Mouse (Mus musculus) E14TG2a.4 (cell line): ENCODE results near the gene Memo1.
"Not testable (repeated sequence)": the region's sequence is repeated elsewhere in the genome, so short reads cannot be mapped to it uniquely, and the experiment has no call there.

Source experiments
- H3K27me3 ChIP-seq: 2 replicates; pipeline ENCODE4 v1.6.1; 2014; ENCODE audit warnings: low read length, control low read depth; ENCODE audit not compliant: insufficient read depth
- H3K36me3 ChIP-seq: 2 replicates; pipeline ENCODE4 v1.6.1; 2014; ENCODE audit warnings: low read length, control low read depth; ENCODE audit not compliant: insufficient read depth
- H3K4me1 ChIP-seq: replicated peaks from 2 replicates; pipeline ENCODE4 v1.6.1; 2014; ENCODE audit warnings: low read depth, low read length, control low read depth
- H3K4me3 ChIP-seq: replicated peaks from 2 replicates; pipeline ENCODE4 v1.5.1; 2014; ENCODE audit warnings: mild to moderate bottlenecking, low read length
- H3K9me3 ChIP-seq: 2 replicates; pipeline ENCODE4 v1.6.1; 2014; ENCODE audit warnings: low read length, control low read depth
- CTCF ChIP-seq: conservative IDR thresholded peaks from 2 replicates; pipeline ENCODE4 v1.5.1; 2014; ENCODE audit warnings: low read length
- NANOG ChIP-seq: IDR thresholded peaks from 2 replicates; pipeline ENCODE4 v1.6.1; 2014; ENCODE audit warnings: borderline replicate concordance, low read length, mixed read lengths
- POU5F1 ChIP-seq: IDR thresholded peaks from 2 replicates; pipeline ENCODE4 v1.6.1; 2014; ENCODE audit warnings: low read length, borderline replicate concordance

The Memo1 gene

GRCm38 (mm10) chr17:74217304-74217703, 78.0 kb downstream of the Memo1 start:
- H3K27me3 ChIP-seq, result no peaks in the 10 kb centered on the region
- TF ChIP-seq NANOG, result no peak
- TF ChIP-seq CTCF, result no peak
- no peak for TF ChIP-seq POU5F1
- H3K36me3 ChIP-seq, result peaks cover 11% of the 10 kb centered on the region

GRCm38 (mm10) chr17:74212831-74213524, 82.3 kb downstream of the Memo1 start:
- not testable (repeated sequence) for H3K27me3 ChIP-seq, H3K9me3 ChIP-seq
- peaks cover 37% of the 10 kb centered on the region for H3K4me1 ChIP-seq
- 0 out of 2 replicates have a peak overlapping the region, but pooled peaks have one; percentile 45 for H3K4me3 ChIP-seq
- peaks cover 11% of the 10 kb centered on the region for H3K36me3 ChIP-seq

More at GRCm38 (mm10) chr17:74217304-74217703, 78.0 kb downstream of the Memo1 start:
- Histone ChIP-seq H3K9me3 (no peaks in the 10 kb centered on the region), H3K4me1 (peaks cover 18% of the 10 kb centered on the region), H3K4me3 (no peak overlapping the region)

DNA sequence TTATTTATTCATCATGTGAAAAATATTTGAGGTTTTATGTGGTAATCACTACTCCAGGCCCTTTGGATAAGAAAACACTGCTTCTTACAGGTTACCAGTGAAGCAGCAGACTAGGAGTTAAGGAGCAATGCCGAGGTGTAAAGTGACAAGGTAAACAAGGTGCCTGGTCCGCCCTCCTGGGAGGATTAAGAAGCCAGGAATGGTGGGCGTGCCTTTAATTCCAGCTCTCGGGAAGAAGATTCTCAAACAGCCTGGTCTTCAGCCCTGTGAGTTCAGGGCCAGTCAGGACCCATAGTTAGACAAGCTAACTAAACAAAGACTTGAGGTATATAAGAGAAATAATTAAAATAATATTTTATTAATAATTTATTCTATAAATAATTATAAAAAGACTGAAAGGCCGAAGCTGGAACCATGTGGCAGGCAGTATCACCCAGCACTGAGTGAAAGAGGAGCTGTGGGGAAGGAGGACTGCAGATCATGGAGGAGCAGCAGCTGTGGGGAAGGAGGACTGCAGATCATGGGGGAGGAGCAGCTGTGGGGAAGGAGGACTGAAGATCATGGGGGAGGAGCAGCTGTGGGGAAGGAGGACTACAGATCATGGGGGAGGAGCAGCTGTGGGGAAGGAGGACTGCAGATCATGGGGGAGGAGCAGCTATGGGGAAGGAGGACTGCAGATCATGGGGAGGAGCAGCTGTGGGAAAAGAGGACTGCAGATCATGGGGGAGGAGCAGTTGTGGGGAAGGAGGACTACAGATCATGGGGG, 86.0 kb downstream of the Memo1 start:
- H3K9me3 ChIP-seq, result no peaks in the 10 kb centered on the region

GRCm38 (mm10) chr17:74195943-74196342, 99.4 kb downstream of the Memo1 start:
- TF ChIP-seq POU5F1, result no peak
- TF ChIP-seq CTCF, result no peak
- no peak for TF ChIP-seq NANOG

More for the DNA sequence above, 86.0 kb downstream of the Memo1 start:
- H3K27me3 ChIP-seq, result no peaks in the 10 kb centered on the region
- peaks cover 37% of the 10 kb centered on the region for H3K4me1 ChIP-seq
- H3K4me3 ChIP-seq, result no peak overlapping the region
- H3K36me3 ChIP-seq, result peaks cover 11% of the 10 kb centered on the region
- no peak for TF ChIP-seq POU5F1
- TF ChIP-seq CTCF, result no peak
- TF ChIP-seq NANOG, result no peak

DNA sequence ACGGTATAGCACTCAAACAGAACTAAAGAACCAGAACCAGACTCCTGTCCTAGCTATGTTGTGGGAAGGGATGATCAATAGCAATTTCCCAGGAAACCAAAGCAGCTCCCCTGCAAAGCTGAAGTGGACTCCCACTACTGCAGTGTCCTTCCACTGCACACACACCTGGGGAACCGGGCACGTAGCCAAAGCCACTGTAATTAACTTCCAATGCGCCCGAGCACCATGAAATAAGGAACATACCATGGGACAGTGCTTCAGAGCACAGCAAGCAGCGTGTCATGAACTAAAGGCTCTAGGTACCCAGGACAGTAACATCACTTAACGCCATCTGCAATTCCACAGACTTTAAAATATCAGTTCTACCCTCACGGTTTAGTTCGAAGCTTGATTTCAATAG, 100.6 kb downstream of the Memo1 start:
- TF ChIP-seq CTCF (no peak), POU5F1 (no peak), NANOG (no peak)
- Histone ChIP-seq H3K4me1 (peaks cover 14% of the 10 kb centered on the region), H3K27me3 (no peaks in the 10 kb centered on the region), H3K4me3 (no peak overlapping the region), H3K36me3 (peaks cover 4% of the 10 kb centered on the region; the same call in 1 of the 2 replicates), H3K9me3 (no peaks in the 10 kb centered on the region)

More at GRCm38 (mm10) chr17:74195943-74196342, 99.4 kb downstream of the Memo1 start:
- Histone ChIP-seq H3K9me3 (no peaks in the 10 kb centered on the region), H3K4me3 (no peak overlapping the region), H3K27me3 (no peaks in the 10 kb centered on the region), H3K4me1 (peaks cover 5% of the 10 kb centered on the region), H3K36me3 (peaks cover 7% of the 10 kb centered on the region)

- H3K9me3 ChIP-seq, result no peaks in the 10 kb centered on the region
- peaks cover 21% of the 10 kb centered on the region for H3K4me1 ChIP-seq
- H3K36me3 ChIP-seq, result peaks cover 4% of the 10 kb centered on the region; the same call in 1 of the 2 replicates
- no peaks in the 10 kb centered on the region for H3K27me3 ChIP-seq
- H3K4me3 ChIP-seq, result no peak overlapping the region
- TF ChIP-seq CTCF (0 out of 2 replicates have a peak, but pooled peaks have one; percentile 2), NANOG (no peak)
Measured at GRCm38 (mm10) chr17:74193463-74193862, 101.9 kb downstream of the Memo1 start.

GRCm38 (mm10) chr17:74191446-74191845, 103.9 kb downstream of the Memo1 start:
- no peaks in the 10 kb centered on the region; the same call in 1 of the 2 replicates for H3K36me3 ChIP-seq
- no peaks in the 10 kb centered on the region for H3K9me3 ChIP-seq
- H3K4me1 ChIP-seq, result peaks cover 21% of the 10 kb centered on the region
- TF ChIP-seq CTCF (no peak), NANOG (no peak), POU5F1 (no peak)
- no peaks in the 10 kb centered on the region for H3K27me3 ChIP-seq
- peak overlapping the region; percentile 52 for H3K4me3 ChIP-seq

DNA sequence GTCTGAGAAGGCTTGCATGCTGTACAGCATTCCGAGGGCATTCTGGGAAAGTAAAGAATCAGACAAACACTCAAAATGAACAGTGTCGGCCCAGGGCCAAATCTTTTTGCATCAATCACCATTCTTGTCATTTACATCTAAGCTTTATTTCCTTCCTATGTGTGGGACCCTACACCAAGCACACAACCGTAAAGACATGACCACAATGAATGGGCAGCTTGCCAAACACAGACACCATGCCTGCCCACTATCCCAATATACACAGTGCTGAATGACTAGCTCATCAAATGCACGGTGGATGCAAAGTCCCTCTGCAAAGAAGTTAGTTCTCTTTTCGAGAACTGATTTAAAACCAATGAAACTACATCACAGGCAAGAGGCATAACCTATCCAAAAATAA, 109.1 kb downstream of the Memo1 start:
- no peak overlapping the region for H3K4me3 ChIP-seq
- no peaks in the 10 kb centered on the region for H3K27me3 ChIP-seq
- TF ChIP-seq NANOG (no peak), POU5F1 (no peak), CTCF (no peak)
- H3K4me1 ChIP-seq, result peaks cover 18% of the 10 kb centered on the region
- H3K36me3 ChIP-seq, result no peaks in the 10 kb centered on the region
- no peaks in the 10 kb centered on the region for H3K9me3 ChIP-seq

GRCm38 (mm10) chr17:74184739-74185138, 110.6 kb downstream of the Memo1 start:
- TF ChIP-seq NANOG (no peak), POU5F1 (no peak), CTCF (no peak)
- H3K4me3 ChIP-seq, result no peak overlapping the region
- H3K36me3 ChIP-seq, result no peaks in the 10 kb centered on the region
- peaks cover 7% of the 10 kb centered on the region for H3K4me1 ChIP-seq
- no peaks in the 10 kb centered on the region for H3K9me3 ChIP-seq
- H3K27me3 ChIP-seq, result no peaks in the 10 kb centered on the region
